Mouse (Mus musculus) frontal cortex, postnatal 14 days (tissue): ENCODE results near the gene Als2cr12.
A peak's percentile ranks its signal among the peaks of the same experiment; 100 is the strongest.
"Not testable (repeated sequence)": the region's sequence is repeated elsewhere in the genome, so short reads cannot be mapped to it uniquely, and the experiment has no call there.

ENCODE experiments used
- DNase-seq, 2 experiments: peaks; one replicate each; pipeline ENCODE4 v3.0.0; 2022; ENCODE audit warnings: low spot score in 2 of 2

Als2cr12 gene

DNA sequence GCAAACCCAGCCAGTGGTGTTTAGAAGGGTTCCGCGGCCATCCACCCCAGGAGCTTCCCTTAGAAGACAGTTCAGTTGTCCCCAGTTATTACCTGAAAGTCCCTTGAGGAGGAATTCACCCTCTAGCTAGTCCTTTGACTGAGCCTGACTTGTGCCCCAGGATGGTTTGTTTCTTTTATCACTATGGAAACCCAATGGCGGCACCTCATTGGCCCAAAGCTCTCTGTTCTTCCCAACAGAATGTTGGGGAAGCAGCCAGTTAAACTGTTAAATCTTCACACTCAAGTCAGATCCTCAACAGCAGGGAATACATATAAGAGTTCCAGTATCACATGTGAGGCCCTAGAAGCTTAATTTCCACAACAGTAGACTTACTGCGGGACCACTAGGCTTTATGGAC lies at the start of gene Als2cr12:
Gene Als2cr12, minus strand, starts transcription at position 180 of the 400 bp plus-strand sequence.
- DNase-seq, result not testable (repeated sequence)

DNA sequence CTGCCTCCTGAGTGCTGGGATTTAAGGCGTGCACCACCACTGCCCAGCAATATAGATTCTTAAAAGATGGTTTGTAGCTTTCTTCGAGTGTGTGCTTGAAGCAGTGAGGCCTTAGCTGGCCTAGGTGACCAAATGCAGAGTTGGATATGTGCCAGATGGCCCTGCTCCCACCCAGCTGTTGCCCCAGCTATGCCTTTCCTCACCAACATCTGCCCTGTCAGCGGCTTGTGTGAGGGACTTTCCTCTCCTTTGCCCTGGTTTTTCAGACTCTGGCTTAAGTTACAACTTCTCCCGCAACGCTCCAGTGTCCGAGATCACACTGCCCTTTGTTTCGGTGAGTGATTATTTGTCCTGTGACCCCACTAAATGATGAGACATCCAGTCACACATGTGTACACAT lies 48.9 kb upstream of the Als2cr12 start:
- no peak for DNase-seq

DNA sequence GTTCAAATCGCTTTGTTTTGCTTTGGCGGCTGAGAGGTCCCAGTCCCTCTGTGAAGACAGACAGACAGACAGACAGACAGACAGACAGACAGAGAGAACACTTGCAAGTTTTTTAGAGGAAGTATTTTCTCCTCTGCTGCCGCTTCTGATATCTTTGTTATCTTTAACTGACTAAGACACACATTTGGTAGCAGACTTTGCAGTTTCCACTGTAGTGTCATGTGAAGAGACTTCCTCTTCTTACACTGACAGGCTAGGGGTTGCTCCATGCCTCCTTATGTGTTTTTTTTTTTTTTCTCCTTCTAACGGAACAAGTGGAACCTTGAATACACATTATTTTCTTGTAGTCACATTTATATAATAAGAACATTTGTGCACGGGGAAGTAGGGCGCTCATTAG lies 47.5 kb upstream of the Als2cr12 start:
- DNase-seq, result peak in 1 of 2 experiments; percentile 2

DNA sequence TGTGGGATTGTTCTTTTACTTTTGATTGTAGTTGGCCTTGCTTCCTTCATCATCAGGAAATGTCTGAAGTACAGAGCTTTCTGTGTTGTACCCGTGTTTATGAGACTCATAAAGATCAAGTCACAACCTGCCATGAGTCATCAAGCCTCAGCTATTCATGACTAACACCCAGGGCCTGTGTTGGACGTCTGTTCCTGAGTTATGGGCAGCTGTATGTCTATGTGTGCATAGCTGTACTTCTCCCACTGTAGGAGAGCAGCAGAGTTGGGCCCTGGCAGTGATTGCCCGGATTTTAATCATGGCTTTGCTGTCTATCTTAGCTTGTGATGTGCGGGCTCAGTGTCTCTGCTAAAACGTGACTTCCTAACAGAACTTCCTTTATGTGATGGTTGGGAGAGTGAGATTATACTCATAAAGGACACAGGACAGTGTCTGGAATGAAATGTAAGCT lies 46.8 kb upstream of the Als2cr12 start:
- DNase-seq, result peak in 1 of 2 experiments; percentile 2

DNA sequence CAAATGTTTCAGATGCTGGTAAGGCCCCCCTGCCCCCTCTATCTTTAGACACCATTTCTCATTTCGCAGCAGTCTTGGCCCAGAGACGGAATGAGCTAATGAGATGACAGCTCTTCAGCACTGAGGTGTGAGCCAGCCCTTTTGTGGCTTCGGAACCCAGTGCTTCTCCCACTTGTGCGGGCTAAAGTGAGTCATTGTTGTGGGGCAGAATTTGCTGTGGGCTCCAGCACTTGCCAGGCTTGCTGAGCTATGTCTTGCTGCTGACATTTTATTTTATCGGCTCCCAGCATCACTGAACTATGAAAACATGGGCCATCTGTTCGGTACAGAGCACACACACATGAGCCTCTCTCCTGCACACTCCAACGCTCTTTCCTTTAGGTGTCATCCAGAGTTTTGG lies 43.7 kb upstream of the Als2cr12 start:
- DNase-seq, result peak; percentile 53 to 72

DNA sequence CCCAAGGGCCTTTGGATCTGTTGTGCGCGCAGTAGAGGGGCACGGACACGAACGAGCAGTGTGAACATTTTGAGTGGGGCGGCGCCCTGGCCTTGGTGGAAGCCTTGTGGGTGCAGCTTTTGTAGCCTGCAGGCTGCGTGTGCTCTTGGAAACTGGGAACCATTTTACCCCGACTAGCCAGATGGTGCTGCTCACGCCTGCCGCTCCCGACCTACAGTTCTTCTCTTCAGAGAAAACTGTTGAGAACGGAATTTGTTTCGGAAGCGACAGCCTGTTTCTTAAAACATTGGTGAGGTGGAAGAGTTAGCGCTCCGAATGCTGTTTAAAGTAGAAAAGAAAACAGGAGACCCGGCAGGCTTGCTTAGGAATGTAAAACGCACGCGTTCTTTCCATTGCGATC lies 41.2 kb upstream of the Als2cr12 start:
- peak; percentile 41 to 48 for DNase-seq

DNA sequence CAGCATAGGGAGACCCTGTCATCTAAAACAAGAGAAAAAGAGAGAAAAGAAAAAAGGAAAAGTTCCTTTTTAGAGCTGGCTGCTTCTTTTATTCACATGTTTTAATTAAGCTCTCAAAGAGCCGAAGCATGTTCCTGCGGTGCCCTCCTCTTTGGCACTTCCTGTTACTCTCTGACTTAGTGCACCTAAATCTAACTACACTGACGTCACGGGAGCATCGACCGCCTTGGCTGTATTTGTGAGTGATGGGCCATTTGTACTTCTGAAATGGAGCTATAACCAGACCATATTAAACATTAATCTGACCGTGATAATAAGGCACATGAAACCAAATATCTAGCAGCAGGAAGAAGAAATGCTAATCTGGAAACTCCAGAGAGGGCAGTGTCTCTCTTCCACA lies 40.2 kb upstream of the Als2cr12 start:
- DNase-seq, result no peak

DNA sequence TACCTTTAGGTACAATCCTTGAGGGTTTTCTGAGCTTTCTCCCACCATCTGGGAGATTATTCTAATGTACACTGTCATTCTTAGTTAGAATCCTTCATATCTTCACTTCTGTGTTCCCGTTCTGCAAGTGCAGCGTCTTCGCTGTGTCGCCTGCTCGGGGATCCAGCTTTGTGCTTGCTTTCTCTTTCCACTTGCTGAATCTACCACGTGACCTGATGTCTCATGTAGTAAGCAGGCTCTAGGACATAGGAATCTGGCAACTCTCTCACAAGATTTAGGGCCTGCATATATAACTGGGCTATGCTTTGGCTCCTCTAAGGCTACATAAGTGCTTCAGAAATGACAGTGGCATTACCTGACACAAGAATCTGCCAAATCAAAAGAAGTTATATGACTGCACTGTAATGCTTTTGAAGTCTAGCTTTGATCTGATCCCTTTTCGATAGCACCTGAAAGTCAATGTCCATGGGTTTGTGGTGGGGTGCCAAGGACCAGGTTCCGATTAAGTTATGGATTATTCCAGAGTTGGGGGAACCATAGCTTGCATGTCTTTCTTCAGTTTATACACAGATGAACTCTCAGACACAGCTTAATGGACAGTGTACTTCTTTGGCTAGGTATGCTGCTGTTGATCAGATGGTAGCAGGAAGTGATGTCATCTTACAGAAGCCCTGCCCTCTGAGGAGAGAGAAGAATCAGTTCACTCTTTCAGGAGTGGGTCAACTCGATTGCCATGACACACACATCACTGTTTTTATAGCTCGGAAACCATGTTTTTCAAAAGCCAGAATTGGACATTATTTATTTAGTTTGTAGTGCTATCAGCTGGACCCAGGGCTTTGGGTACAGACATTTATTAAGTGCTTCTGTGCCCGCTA lies 38.5 kb upstream of the Als2cr12 start:
- DNase-seq, result no peak

DNA sequence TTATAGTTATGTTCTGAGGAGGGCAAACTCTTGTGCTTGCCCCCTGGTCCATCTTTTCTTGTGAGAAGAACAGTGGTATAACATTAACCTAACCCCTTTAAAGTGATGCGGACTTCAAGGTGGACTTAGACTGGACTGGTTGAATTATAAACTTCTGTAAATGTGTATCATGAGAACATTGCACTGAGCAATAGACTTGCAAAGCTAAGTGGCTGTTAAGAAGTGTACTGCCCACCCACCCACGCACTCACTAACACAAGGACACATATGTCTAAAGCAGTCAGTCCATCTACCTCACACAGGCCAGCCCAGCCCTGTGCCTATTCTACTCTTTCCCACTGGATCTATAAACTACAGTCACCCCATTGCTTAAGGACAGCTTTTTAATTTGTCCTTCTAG lies 37.8 kb upstream of the Als2cr12 start:
- DNase-seq, result no peak

DNA sequence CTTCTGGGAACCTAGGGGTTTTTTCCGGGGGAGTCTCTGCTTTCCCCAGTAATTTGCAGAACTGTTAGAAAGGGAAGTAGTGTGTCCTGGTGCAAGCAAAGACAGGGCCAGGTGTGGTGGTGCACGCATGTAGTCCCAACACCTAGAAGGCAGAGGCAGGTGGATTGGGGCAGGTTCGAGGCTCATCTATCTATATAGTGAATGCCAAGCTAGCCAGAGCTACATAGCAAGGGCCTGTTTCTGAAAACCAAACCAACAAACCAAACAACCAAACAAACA lies 32.7 kb upstream of the Als2cr12 start:
- DNase-seq, result no peak

DNA sequence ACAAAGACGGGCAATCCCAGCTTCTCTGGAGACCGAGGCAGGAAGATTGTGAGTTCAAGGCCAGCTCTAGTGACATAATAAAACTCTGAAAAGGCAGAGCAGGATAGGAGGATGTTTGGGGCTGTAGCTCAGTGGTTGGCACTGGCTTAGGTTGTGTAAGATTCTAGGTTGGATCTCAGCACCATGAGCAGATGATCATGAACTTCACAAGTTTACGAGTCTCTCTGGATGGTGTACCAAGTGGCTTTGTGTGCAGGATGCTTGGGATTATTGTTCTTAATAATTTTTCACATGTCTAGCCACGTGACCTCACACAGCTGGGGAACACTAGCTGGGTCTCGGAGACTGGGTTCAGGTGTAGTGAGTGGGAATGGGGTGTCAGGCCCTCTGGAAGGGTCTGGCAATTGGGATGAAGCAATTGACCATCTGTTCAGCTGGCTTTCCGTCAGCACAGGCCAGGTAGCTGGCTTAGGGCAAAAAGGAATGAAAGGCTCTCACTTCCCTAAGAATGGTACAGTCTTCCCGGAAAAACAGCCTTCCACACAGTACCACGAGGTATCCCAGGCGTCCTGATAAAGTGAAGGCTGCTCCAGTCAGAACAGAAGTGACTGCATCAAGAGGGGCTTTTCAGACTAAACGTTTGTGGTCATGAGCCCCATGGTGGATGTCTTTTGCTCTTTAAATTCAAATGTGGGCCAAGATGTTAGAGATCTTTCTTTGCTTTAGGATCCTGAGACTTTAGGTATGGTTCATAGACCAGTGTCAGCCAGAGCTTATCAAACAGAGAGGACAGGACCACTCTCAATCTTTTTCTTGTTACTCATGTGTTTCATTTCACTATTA lies 32.2 kb upstream of the Als2cr12 start:
- DNase-seq, result no peak

DNA sequence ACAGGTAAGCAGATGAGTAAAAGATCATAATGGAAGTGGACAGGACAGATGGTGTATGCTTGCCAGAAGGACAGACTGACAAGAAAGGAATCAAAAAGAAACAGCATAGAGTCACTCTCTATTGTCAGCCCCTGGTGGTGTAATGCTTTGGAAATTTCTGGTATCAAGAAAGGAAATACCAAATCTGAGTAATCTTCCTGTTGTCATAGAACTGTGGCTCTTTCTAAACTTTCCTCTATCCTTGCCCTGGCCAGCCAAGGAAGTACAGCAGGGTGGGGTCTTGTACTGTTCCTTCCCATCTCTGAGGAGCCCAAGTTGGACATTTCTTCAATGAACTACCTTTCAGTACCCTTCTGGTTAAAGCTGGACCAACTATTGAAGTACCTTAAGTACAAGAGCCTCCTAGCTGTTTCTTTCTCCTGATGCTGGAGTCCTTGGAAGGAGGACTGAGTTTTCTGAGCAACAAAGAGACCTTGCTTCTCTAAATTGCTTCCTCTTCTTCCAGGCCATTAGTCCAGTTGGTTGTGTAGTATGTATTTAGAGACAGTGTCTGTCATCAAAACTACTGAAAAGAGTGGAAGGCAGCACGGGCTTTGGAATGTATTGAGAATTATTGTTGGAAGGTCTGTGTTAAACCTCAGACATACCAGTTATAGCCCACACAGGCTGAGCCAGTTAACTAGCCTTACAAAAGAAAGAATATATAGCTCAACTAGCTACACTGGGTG lies 31.4 kb upstream of the Als2cr12 start:
- no peak for DNase-seq

DNA sequence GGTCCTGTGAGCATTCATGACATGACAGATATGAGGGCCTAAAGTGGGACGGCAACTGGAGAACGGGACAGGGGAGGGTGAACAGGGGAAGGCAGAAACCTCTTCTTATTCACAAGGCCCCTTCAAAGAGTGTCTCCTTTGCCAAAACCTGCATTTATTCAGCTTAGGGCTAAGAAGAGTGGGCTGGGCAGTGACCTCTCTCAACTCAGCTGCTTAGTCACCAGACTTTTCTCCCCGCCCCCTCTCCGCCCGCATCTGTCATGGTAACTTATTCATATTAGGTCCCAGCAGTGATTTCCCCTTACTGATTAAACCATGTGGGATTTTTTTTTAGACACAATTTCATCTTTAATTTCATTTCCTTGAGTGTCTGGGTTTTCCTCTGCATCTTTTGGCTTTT lies 30.0 kb upstream of the Als2cr12 start:
- DNase-seq, result no peak

DNA sequence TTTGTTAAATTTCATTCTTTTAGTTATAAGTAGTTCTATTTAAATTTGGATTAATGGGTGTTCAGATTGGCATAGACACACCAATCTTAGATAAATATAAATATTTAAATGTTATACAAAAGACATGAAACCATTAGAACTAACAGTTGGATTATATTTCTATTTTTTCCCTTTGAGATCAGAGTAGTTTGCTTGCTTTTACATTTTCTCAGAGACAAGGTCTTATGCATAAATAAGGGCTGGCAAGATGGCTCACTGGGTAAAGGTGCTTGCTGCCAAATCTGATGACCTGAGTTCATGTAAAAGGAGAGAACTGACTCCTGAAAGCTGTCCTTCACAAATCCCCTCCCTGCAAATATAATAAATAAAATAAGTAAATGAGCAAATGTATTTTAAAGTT lies 29.3 kb upstream of the Als2cr12 start:
- DNase-seq, result no peak

DNA sequence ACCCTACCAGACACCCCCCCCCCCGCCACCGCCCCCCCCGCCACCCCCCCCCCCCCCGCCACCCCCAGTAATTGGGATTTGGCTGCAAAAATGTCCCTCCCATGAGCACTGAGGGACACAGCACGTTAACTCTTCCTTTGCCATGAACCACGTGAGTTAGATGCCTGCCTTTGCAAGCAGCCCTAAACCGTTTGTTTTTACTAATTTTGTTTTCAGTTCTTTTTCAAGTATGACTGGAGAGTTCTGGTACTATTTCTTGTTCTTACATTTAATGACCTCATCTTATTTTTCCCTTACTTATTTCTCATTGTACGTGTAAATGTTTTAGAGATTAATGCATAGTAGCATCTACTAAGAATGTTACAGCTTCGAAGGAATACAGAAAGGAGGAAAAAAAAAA lies 28.7 kb upstream of the Als2cr12 start:
- no peak for DNase-seq

DNA sequence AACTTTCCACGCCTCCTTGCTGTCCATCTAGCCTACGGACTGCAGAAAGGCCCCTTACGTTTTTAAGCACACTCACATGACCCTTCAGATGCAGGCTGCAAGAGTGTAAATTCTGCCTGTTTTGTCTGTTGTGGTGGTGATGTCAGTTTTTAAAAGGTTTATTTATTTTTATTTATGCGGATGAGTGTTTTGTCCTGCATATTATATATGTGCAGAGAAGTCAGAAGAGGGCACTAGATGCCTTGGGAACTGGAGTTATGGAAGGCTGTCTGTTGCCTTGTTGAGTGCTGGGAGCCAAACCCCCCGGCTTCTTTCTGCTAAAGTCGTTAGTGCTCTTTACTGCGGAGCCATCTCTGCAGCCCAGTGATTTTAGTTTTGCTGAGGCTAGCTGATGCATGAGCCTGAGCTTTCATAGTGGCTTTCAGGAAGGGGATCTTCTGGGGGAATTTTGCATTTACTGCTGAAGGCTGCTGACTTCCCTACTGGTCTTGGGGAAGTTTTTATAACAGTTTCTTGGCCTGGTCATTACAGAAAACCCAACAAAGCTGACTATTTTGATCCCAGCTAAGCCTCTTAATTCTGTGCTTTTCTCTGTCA lies 28.1 kb upstream of the Als2cr12 start:
- no peak for DNase-seq

DNA sequence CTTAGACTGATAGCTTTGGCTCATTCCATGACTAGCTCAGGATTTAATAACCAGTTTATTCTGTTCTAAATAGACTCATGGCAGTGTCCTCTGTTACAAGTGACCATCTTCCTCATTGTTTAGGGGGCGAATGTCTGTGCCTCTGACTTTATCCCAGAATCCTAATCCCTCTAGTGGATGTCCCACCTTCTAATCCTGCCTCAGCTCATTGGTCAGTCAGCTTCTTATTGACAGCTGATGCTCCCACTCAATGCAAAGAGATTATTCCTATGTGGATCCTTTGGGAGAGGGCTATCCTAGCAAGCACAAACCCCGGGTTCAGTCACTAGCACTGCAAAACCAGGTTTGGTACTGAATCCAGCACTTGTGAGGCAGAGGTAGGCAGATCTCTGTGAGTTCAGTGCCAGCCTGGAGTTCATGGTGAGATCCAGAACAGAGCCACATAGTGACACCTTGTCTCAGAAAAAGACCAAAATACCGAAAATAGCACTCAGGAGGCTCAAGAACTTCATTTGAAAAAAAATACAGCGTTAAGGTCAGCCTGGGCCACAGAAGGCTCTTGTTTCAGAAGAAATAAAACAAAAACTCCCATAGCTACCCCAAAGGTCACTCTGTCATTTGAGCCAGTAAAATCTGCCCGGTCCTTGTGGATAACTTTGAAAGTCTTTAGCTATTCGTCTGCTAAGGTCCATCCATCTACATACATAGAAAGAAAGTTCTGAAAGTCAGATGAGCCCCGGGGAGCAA lies 27.4 kb upstream of the Als2cr12 start:
- no peak for DNase-seq

DNA sequence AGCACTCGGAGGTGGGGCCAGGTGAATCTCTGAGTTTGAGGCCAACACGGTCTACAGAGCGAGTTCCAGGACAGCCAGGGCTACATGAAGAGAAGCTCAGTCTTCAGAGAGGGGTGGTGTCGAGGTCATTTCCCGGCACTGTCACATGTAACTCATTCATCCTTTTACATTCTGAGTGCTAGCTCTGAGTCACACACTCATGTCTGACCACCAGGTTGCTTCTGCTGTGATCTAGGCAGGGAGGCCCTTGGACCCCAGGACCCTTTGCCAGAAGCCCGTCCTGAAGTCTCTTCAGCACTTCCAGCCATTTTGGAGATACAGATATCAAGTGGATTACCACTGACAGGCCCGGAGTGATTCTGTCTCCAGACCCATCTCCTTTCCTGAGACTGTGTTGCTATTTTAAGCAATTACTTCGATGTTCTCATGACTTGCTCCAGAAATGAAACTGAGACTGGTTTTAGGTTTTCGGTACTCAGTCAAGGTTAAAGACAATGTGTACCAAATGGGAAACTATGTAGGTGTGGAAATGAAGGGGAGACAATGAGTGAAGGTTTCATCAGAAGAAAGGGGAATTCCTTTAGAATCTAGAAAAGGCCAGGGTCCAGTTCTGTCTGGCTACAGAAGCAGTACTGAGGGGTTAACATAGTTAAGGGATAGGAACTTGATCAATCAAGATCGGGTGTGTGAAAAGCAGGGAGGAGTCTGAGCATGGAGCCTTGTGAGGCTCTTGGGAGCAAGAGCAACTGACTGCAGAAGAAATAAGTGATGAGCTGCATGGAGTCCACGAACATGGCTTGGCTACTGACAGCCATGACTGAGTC lies 26.5 kb upstream of the Als2cr12 start:
- no peak for DNase-seq

DNA sequence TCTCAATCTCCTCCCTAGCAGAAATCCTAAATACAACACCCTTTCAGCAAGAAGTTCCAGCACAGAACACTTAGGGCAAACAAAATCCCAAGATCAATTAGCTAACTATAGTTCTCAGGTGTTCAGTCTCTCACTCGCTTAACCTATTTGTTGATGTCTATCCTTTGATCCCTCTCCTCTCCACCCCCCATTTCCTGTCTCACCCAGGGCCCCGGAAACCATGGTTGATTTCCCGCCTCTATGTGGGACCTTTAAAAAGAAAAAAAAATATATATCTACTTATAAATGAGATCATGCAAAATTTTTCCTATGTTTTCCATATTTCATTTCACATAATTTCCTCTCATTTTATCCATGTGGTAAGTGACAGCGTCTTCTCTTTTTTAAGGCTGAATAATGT lies 25.2 kb upstream of the Als2cr12 start:
- no peak for DNase-seq

DNA sequence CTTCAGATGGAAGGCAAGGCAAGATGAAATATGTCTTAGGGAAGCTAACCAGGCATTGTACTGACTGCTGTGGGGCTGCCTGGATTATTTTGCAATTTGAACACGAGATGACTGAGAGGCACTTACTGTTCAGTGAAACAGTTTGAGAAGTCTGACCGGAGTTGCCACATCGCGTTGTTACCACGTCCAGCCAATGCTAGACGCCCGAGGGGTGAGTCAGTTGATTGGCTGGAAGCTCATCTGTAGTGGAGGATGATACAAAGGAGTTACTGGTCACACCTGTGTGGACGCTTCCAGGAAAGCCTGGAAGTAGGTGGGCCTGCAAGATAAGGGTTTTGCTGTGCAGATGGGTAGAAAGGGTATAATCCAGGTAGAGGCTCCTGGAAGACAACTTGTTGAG lies 24.3 kb upstream of the Als2cr12 start:
- no peak for DNase-seq
